Mouse (Mus musculus): ENCODE results near the gene Mfsd1. TPM values are rescaled to one million over a fixed set of nuclear protein-coding genes. Genes with fewer than 3 reads are reported as not detected.

Mfsd1 gene
- total RNA-seq, 2 experiments from 2014 or later: 29.7 to 34.7 TPM

- peak overlapping the region; percentile 27 for H3K4me3 ChIP-seq
Observed at GRCm38 (mm10) chr3:67568015-67568618, 14.4 kb upstream of the Mfsd1 start.

GRCm38 (mm10) chr3:67572918-67573317 lies 9.6 kb upstream of the Mfsd1 start:
- intact Hi-C loops (cut with DNase I): no loop called here
- Histone ChIP-seq H3K27ac (no peak overlapping the region), H3K4me3 (no peak overlapping the region)
- DNase-seq (ENCODE audit: extremely low spot score in 1 of 2, low spot score in 2 of 2): peak in 1 of 2 experiments; percentile 17
- peak; percentile 67 for TF ChIP-seq CTCF (IDR thresholded peaks at IDR 0.05)

More at GRCm38 (mm10) chr3:67568015-67568618, 14.4 kb upstream of the Mfsd1 start:
- no peak overlapping the region for H3K27ac ChIP-seq
- peak; percentile 91 for TF ChIP-seq CTCF (IDR thresholded peaks at IDR 0.05)
- intact Hi-C loops (cut with DNase I): loop anchor here (1.0 to 10.0 kb wide), 3 partner anchors 54 to 1233 kb away; no protein-coding TSS in a partner anchor
- peak; percentile 49 to 72 for DNase-seq (ENCODE audit: extremely low spot score in 1 of 2, low spot score in 2 of 2)

- intact Hi-C loops (cut with DNase I): no loop called here
Observed at GRCm38 (mm10) chr3:67573523-67573922, 9.0 kb upstream of the Mfsd1 start.

GRCm38 (mm10) chr3:67576248-67576647 lies 6.3 kb upstream of the Mfsd1 start:
- no peak for TF ChIP-seq CTCF (IDR thresholded peaks at IDR 0.05)
- no peak for DNase-seq (ENCODE audit: extremely low spot score in 1 of 2, low spot score in 2 of 2)
- no peak overlapping the region for H3K27ac ChIP-seq
- no peak overlapping the region for H3K4me3 ChIP-seq
- intact Hi-C loops (cut with DNase I): no loop called here

More at GRCm38 (mm10) chr3:67573523-67573922, 9.0 kb upstream of the Mfsd1 start:
- Histone ChIP-seq H3K4me3 (no peak overlapping the region), H3K27ac (no peak overlapping the region)
- TF ChIP-seq CTCF (IDR thresholded peaks at IDR 0.05): no peak; the same call in 1 of the 2 replicates
- no peak for DNase-seq (ENCODE audit: extremely low spot score in 1 of 2, low spot score in 2 of 2)

GRCm38 (mm10) chr3:67576724-67577123 lies 5.8 kb upstream of the Mfsd1 start:
- TF ChIP-seq CTCF (IDR thresholded peaks at IDR 0.05): no peak
- Histone ChIP-seq H3K27ac (no peak overlapping the region), H3K4me3 (no peak overlapping the region)
- no peak for DNase-seq (ENCODE audit: extremely low spot score in 1 of 2, low spot score in 2 of 2)
- intact Hi-C loops (cut with DNase I): no loop called here

- H3K4me3 ChIP-seq: peak overlapping the region; percentile 98
- intact Hi-C loops (cut with DNase I): loop anchor here (10.0 kb wide), 1 partner anchor 1918 kb away; the partner anchor contains the start of gene Lekr1
- peak overlapping the region; percentile 93 for H3K27ac ChIP-seq
- DNase-seq (ENCODE audit: extremely low spot score in 1 of 2, low spot score in 2 of 2): no peak
- no peak for TF ChIP-seq CTCF (IDR thresholded peaks at IDR 0.05)
Observed at GRCm38 (mm10) chr3:67583125-67583845, 744 bp downstream of the Mfsd1 start.

- TF ChIP-seq CTCF (IDR thresholded peaks at IDR 0.05): no peak
- Histone ChIP-seq H3K4me3 (no peak overlapping the region; the same call in 1 of the 2 replicates), H3K27ac (no peak overlapping the region)
- intact Hi-C loops (cut with DNase I): loop anchor here (10.0 kb wide), 1 partner anchor 1919 kb away; the partner anchor contains the start of gene Lekr1
- no peak for DNase-seq (ENCODE audit: extremely low spot score in 1 of 2, low spot score in 2 of 2)
Observed at GRCm38 (mm10) chr3:67583846-67584186, 1.3 kb downstream of the Mfsd1 start.

- DNase-seq (ENCODE audit: extremely low spot score in 1 of 2, low spot score in 2 of 2): no peak
- no peak for TF ChIP-seq CTCF (IDR thresholded peaks at IDR 0.05)
- Histone ChIP-seq H3K4me3 (no peak overlapping the region), H3K27ac (no peak overlapping the region)
- intact Hi-C loops (cut with DNase I): loop anchor here (10.0 kb wide), 1 partner anchor 1922 kb away; the partner anchor contains the start of gene Lekr1
Observed at GRCm38 (mm10) chr3:67586511-67586910, 4.0 kb downstream of the Mfsd1 start.

GRCm38 (mm10) chr3:67587430-67587829 lies 4.9 kb downstream of the Mfsd1 start:
- intact Hi-C loops (cut with DNase I): loop anchor here (10.0 kb wide), 1 partner anchor 1923 kb away; the partner anchor contains the start of gene Lekr1
- no peak for TF ChIP-seq CTCF (IDR thresholded peaks at IDR 0.05)
- H3K4me3 ChIP-seq: no peak overlapping the region
- H3K27ac ChIP-seq: no peak overlapping the region
- DNase-seq (ENCODE audit: extremely low spot score in 1 of 2, low spot score in 2 of 2): no peak

GRCm38 (mm10) chr3:67601616-67602138 lies 19.1 kb downstream of the Mfsd1 start:
- intact Hi-C loops (cut with DNase I): no loop called here
- no peak for DNase-seq (ENCODE audit: extremely low spot score in 1 of 2, low spot score in 2 of 2)
- no peak for TF ChIP-seq CTCF (IDR thresholded peaks at IDR 0.05)
- H3K27ac ChIP-seq: no peak overlapping the region
- no peak overlapping the region for H3K4me3 ChIP-seq

- DNase-seq (ENCODE audit: extremely low spot score in 1 of 2, low spot score in 2 of 2): no peak
- Histone ChIP-seq H3K4me3 (no peak overlapping the region), H3K27ac (no peak overlapping the region)
- TF ChIP-seq CTCF (IDR thresholded peaks at IDR 0.05): no peak
- intact Hi-C loops (cut with DNase I): no loop called here
Observed at GRCm38 (mm10) chr3:67618222-67618621, 35.7 kb downstream of the Mfsd1 start.

GRCm38 (mm10) chr3:67624629-67625028 lies 42.1 kb downstream of the Mfsd1 start:
- Histone ChIP-seq H3K4me3 (no peak overlapping the region), H3K27ac (no peak overlapping the region)
- DNase-seq (ENCODE audit: extremely low spot score in 1 of 2, low spot score in 2 of 2): no peak
- intact Hi-C loops (cut with DNase I): loop anchor here (1.0 to 10.0 kb wide), 2 partner anchors 422 to 920 kb away; no protein-coding TSS in a partner anchor
- TF ChIP-seq CTCF (IDR thresholded peaks at IDR 0.05): peak; percentile 54
